Comparison of ENCODE assay signal across 27 mouse cellular contexts in the genomic region with DNA sequence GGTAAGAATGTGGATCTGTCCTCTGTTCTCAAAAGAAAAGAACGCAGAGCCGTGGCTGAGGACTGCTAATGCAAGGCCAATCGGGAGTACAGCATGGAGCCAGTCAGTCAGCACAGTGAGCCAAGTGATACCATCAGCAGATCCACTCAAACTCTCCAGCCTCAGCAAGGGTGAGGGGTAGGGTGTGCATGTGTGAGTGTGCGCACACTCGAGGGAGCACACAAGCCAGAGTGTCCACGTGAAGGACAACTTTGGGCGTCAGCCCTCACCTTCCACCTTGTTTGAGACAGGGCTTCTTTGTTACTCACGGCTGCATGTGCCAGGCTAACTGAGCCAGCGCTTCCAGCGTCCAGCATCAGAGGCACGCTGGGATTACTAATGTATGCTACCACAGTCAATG.
DNase-seq lines count a peak whose midpoint lies in the region; ATAC-seq and TF ChIP-seq lines count a peak whose summit lies in the region.
"Had no signal": no experiment of that assay in that cellular context is flagged by ENCODE, and none has a peak within 500 bp of the region (broad histone marks: within the 10 kb centered on the region; RNA-seq: fewer than 3 reads in every experiment).

No protein-coding gene starts in this region.

- no peak for TF ChIP-seq POLR2A in embryonic fibroblast, embryonic 13.5 days (IDR thresholded peaks at IDR 0.05; ENCODE audit: low read depth, low read length)

- ATAC-seq in limb, embryonic 15.5 days (ENCODE audit: insufficient number of reproducible peaks, low FRiP score, low TSS enrichment, low read depth) = no peak
- ATAC-seq: forebrain, embryonic 14.5 days; inflammation-experienced regulatory T-cells, adult 6 months had no signal

- H3K27ac ChIP-seq in heart, embryonic 10.5 days = no peak overlapping the region
- H3K27ac ChIP-seq in limb, embryonic 15.5 days = peak overlapping the region; percentile 57; the same call in 1 of the 2 replicates
- H3K27ac ChIP-seq in limb, embryonic 10.5 days = no peak overlapping the region
- H3K27ac ChIP-seq in embryonic fibroblast, embryonic 13.5 days (ENCODE audit: insufficient read depth, low read length) = peak overlapping the region; percentile 69
- H3K27ac ChIP-seq: embryonic facial prominence, embryonic 15.5 days; hindbrain, embryonic 10.5 days; hindbrain, embryonic 15.5 days; layer of hippocampus, adult 2 months; liver, embryonic 14.5 days had no signal

- intact Hi-C loops in heart, postnatal 36 days (cut with DNase I) = no loop called here
- intact Hi-C loops in left cerebral cortex, postnatal 10 days (cut with DNase I) = no loop called here

- H3K9ac ChIP-seq in limb, embryonic 15.5 days = no peak overlapping the region
- H3K9ac ChIP-seq: embryonic facial prominence, embryonic 15.5 days; hindbrain, embryonic 15.5 days; liver, embryonic 14.5 days had no signal

- WGBS in heart, embryonic 10.5 days = 93% methylated on average over 11 of the region's 11 CpGs
- WGBS in limb, embryonic 15.5 days = 87% methylated on average over 11 of the region's 11 CpGs
- 95% methylated on average over 11 of the region's 11 CpGs for WGBS in limb, embryonic 10.5 days

- no peak for TF ChIP-seq CTCF in embryonic fibroblast, embryonic 13.5 days (IDR thresholded peaks at IDR 0.05; ENCODE audit: borderline replicate concordance, insufficient read depth, low read length)

- peak; percentile 71 for DNase-seq in heart, embryonic 10.5 days (ENCODE audit: low spot score)
- DNase-seq in heart, postnatal 36 days = no peak
- no peak for DNase-seq in limb, embryonic 10.5 days (ENCODE audit: low spot score)
- DNase-seq in left cerebral cortex, postnatal 10 days (ENCODE audit: extremely low spot score in 1 of 2, low spot score in 2 of 2) = no peak
- no peak for DNase-seq in liver
- DNase-seq: B cell, adult 2 months; cerebellum, adult 11 months; cerebellum, adult 9-11 months; kidney, adult 11 months; kidney, postnatal 36 days; lung, adult 2 months; lung, postnatal 14 days; midbrain, embryonic 14.5 days; thymus, adult 18-20 months; thymus, postnatal 25 days had no signal

- H3K4me1 ChIP-seq in heart, embryonic 10.5 days = peaks cover 71% of the 10 kb centered on the region
- H3K4me1 ChIP-seq in limb, embryonic 15.5 days = peaks cover 25% of the 10 kb centered on the region
- peaks cover 23% of the 10 kb centered on the region for H3K4me1 ChIP-seq in limb, embryonic 10.5 days
- H3K4me1 ChIP-seq in embryonic fibroblast, embryonic 13.5 days (ENCODE audit: control insufficient read depth, insufficient read depth, low read length) = peaks cover 13% of the 10 kb centered on the region

- no peaks in the 10 kb centered on the region for H3K27me3 ChIP-seq in heart, embryonic 10.5 days (ENCODE audit: insufficient read depth, poor library complexity, severe bottlenecking)
- H3K27me3 ChIP-seq in limb, embryonic 15.5 days = no peaks in the 10 kb centered on the region
- H3K27me3 ChIP-seq in limb, embryonic 10.5 days (ENCODE audit: low read depth, poor library complexity, severe bottlenecking) = no peaks in the 10 kb centered on the region
- H3K27me3 ChIP-seq: CH12.LX; embryonic facial prominence, embryonic 15.5 days; hindbrain, embryonic 15.5 days; Patski had no signal

- 0 out of 2 replicates have a peak, but pooled peaks cover 12% of the 10 kb centered on the region for H3K36me3 ChIP-seq in heart, embryonic 10.5 days
- no peaks in the 10 kb centered on the region for H3K36me3 ChIP-seq in limb, embryonic 15.5 days
- no peaks in the 10 kb centered on the region for H3K36me3 ChIP-seq in limb, embryonic 10.5 days
- H3K36me3 ChIP-seq: embryonic facial prominence, embryonic 15.5 days; hindbrain, embryonic 10.5 days; hindbrain, embryonic 15.5 days had no signal

- H3K4me3 ChIP-seq in heart, embryonic 10.5 days = no peak overlapping the region
- H3K4me3 ChIP-seq in limb, embryonic 15.5 days = no peak overlapping the region
- H3K4me3 ChIP-seq in limb, embryonic 10.5 days = no peak overlapping the region
- H3K4me3 ChIP-seq in embryonic fibroblast, embryonic 13.5 days (ENCODE audit: insufficient read depth, low read length) = no peak overlapping the region
- H3K4me3 ChIP-seq: embryonic facial prominence, embryonic 15.5 days; hindbrain, embryonic 10.5 days; hindbrain, embryonic 15.5 days; layer of hippocampus, adult 2 months; left cerebral cortex, adult 2 months had no signal

- no peaks in the 10 kb centered on the region for H3K9me3 ChIP-seq in heart, embryonic 10.5 days
- no peaks in the 10 kb centered on the region for H3K9me3 ChIP-seq in limb, embryonic 15.5 days
- H3K9me3 ChIP-seq in limb, embryonic 10.5 days (replicated peaks) = no peaks in the 10 kb centered on the region
- H3K9me3 ChIP-seq: embryonic facial prominence, embryonic 15.5 days; hindbrain, embryonic 10.5 days; hindbrain, embryonic 15.5 days had no signal

- no peak overlapping the region for H3K4me2 ChIP-seq in limb, embryonic 15.5 days
- H3K4me2 ChIP-seq: embryonic facial prominence, embryonic 15.5 days; hindbrain, embryonic 15.5 days had no signal

Comparison
In these comparisons a context has a peak if more than half of its experiments do, and no peak if none do; other contexts are left out.
1. H3K27ac ChIP-seq: peak in limb, embryonic 15.5 days (single experiment) and embryonic fibroblast, embryonic 13.5 days (single experiment); none in heart, embryonic 10.5 days (single experiment) and limb, embryonic 10.5 days (single experiment).